Mouse (Mus musculus): ENCODE data around the gene Gm20388.

DNA sequence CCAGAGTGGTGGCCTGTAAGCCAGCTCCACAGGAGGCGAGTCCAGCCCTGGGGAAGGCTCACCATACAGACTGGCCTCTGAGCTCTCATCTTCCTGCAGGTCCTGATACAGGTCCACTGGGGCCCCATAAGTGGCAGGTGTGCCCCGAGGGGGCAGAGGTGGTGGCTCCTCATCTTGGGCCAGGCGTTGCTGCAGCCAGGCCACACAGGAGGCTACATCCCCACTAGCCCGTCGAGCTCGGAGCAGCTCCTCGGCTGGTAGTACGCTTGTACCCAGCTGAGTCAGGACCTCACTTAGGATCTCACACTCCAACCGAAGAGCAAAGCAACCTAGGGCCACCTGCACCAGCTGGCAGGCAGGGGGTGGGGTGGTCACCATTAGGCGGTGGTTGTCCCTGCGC lies 3323.1 kb downstream of the Gm20388 start:
- no peak for TF ChIP-seq CTCF (IDR thresholded peaks at IDR 0.05; ENCODE audit: low read depth)
- TF ChIP-seq EP300 (IDR thresholded peaks at IDR 0.05; ENCODE audit: low read depth): no peak

Data from liver, embryonic 14.5 days (tissue).